Mouse (Mus musculus) thymus, adult 2 months (tissue): ENCODE data around the gene Dcst2. TPM values are rescaled to one million over a fixed set of nuclear protein-coding genes. Genes with fewer than 3 reads are reported as not detected.

Source experiments
- DNase-seq: peaks from one replicate; pipeline ENCODE4 v3.0.0; 2021
- H3K27ac ChIP-seq: fragments of 200-500 bp; 2 replicates; pipeline ENCODE4 v1.5.1; 2012; ENCODE audit warnings: low read length, control low read depth; ENCODE audit not compliant: control insufficient read depth, insufficient read depth
- H3K27me3 ChIP-seq: fragments of 200-500 bp; 2 replicates; pipeline ENCODE4 v1.6.1; 2012; ENCODE audit warnings: mild to moderate bottlenecking, low read length, moderate library complexity, mixed read lengths; ENCODE audit not compliant: control insufficient read depth, insufficient read depth
- H3K36me3 ChIP-seq: fragments of 200-500 bp; 2 replicates; pipeline ENCODE4 v1.6.1; 2012; ENCODE audit warnings: mild to moderate bottlenecking, low read length, moderate library complexity; ENCODE audit not compliant: control insufficient read depth, insufficient read depth
- H3K4me1 ChIP-seq: fragments of 200-500 bp; replicated peaks from 2 replicates; pipeline ENCODE4 v1.6.1; 2012; ENCODE audit warnings: low read length; ENCODE audit not compliant: control insufficient read depth, insufficient read depth
- H3K4me3 ChIP-seq: fragments of 200-500 bp; 2 replicates; pipeline ENCODE4 v1.5.1; 2012; ENCODE audit warnings: mild to moderate bottlenecking, low read length, control low read depth, moderate library complexity; ENCODE audit not compliant: control insufficient read depth, insufficient read depth
- CTCF ChIP-seq: fragments of 200-500 bp; IDR thresholded peaks from 2 replicates; pipeline ENCODE4 v1.5.1; 2012; ENCODE audit warnings: mild to moderate bottlenecking, control low read depth, low read length, moderate library complexity, borderline replicate concordance; ENCODE audit not compliant: control insufficient read depth, poor library complexity, insufficient read depth; ENCODE audit errors: extremely low read depth
- POLR2A ChIP-seq: fragments of 200-500 bp; IDR thresholded peaks from 2 replicates; pipeline ENCODE4 v1.6.1; 2012; ENCODE audit warnings: mild to moderate bottlenecking, low read length, control low read depth, moderate library complexity; ENCODE audit not compliant: control insufficient read depth, poor library complexity, insufficient read depth; ENCODE audit errors: extremely low read depth
- WGBS: fragments of 180-500 bp; shearing (Covaris S2); methylation state at CpG from one replicate; pipeline ENCODE4 v1.1.7; 2018; 5-methylcytosine and 5-hydroxymethylcytosine counted together
- polyA plus RNA-seq: library from polyadenylated mRNA; depleted of rRNA; stranded (reverse); fragments of >200 nt; gene quantifications from 2 replicates; pipeline ENCODE4 v1.2.3, GENCODE M21; 2012

Dcst2 gene
- polyA plus RNA-seq, 1 experiment = 0.50 TPM

GRCm38 (mm10) chr3:89367338-89367737 is 5.6 kb downstream of the Dcst2 start:
- 86% methylated on average over 11 of the region's 11 CpGs for WGBS
- no peak for DNase-seq
- no peak for TF ChIP-seq POLR2A
- TF ChIP-seq CTCF = no peak
- Histone ChIP-seq H3K27me3 (no peaks in the 10 kb centered on the region), H3K4me1 (no peaks in the 10 kb centered on the region), H3K4me3 (no peak overlapping the region), H3K27ac (no peak overlapping the region), H3K36me3 (no peaks in the 10 kb centered on the region)

- WGBS = 65% methylated on average over 5 of the region's 5 CpGs
- no peak for DNase-seq
- no peak for TF ChIP-seq POLR2A
- TF ChIP-seq CTCF = no peak
These were observed 11.9 kb downstream of the Dcst2 start for GRCm38 (mm10) chr3:89373581-89374231.

GRCm38 (mm10) chr3:89377831-89378230 is 16.1 kb downstream of the Dcst2 start:
- Histone ChIP-seq H3K27me3 (no peaks in the 10 kb centered on the region; the same call in 1 of the 2 replicates), H3K36me3 (no peaks in the 10 kb centered on the region), H3K4me3 (no peak overlapping the region), H3K27ac (no peak overlapping the region), H3K4me1 (peaks cover 33% of the 10 kb centered on the region)
- no peak for DNase-seq
- 85% methylated on average over 4 of the region's 4 CpGs for WGBS
- TF ChIP-seq POLR2A = no peak
- no peak for TF ChIP-seq CTCF

More at GRCm38 (mm10) chr3:89373581-89374231, 11.9 kb downstream of the Dcst2 start:
- no peaks in the 10 kb centered on the region; the same call in 1 of the 2 replicates for H3K27me3 ChIP-seq
- no peaks in the 10 kb centered on the region for H3K36me3 ChIP-seq
- peaks cover 9% of the 10 kb centered on the region for H3K4me1 ChIP-seq
- no peak overlapping the region for H3K4me3 ChIP-seq
- H3K27ac ChIP-seq = no peak overlapping the region

GRCm38 (mm10) chr3:89378394-89379067 is 16.8 kb downstream of the Dcst2 start:
- 5% methylated on average over 29 of the region's 29 CpGs for WGBS

GRCm38 (mm10) chr3:89379388-89380131 is 17.8 kb downstream of the Dcst2 start:
- Histone ChIP-seq H3K4me3 (no peak overlapping the region), H3K4me1 (peaks cover 43% of the 10 kb centered on the region), H3K36me3 (no peaks in the 10 kb centered on the region), H3K27ac (no peak overlapping the region), H3K27me3 (no peaks in the 10 kb centered on the region; the same call in 1 of the 2 replicates)
- 37% methylated on average over 31 of the region's 31 CpGs for WGBS
- TF ChIP-seq POLR2A (no peak), CTCF (no peak)
- DNase-seq = peak; percentile 41

More at GRCm38 (mm10) chr3:89378394-89379067, 16.8 kb downstream of the Dcst2 start:
- DNase-seq = peak; percentile 65
- Histone ChIP-seq H3K36me3 (no peaks in the 10 kb centered on the region), H3K4me3 (peak overlapping the region; percentile 15; the same call in 1 of the 2 replicates), H3K4me1 (peaks cover 33% of the 10 kb centered on the region), H3K27ac (no peak overlapping the region), H3K27me3 (no peaks in the 10 kb centered on the region; the same call in 1 of the 2 replicates)
- TF ChIP-seq POLR2A (no peak), CTCF (peak; percentile 96)

- WGBS = 92% methylated on average over 14 of the region's 14 CpGs
- Histone ChIP-seq H3K4me3 (no peak overlapping the region), H3K27me3 (no peaks in the 10 kb centered on the region; the same call in 1 of the 2 replicates), H3K27ac (no peak overlapping the region), H3K4me1 (peaks cover 51% of the 10 kb centered on the region), H3K36me3 (no peaks in the 10 kb centered on the region)
- no peak for DNase-seq
- TF ChIP-seq CTCF (no peak), POLR2A (no peak)
These were observed 18.5 kb downstream of the Dcst2 start for GRCm38 (mm10) chr3:89380291-89380690.
